Mouse (Mus musculus) telencephalon, adult 2 months (tissue): ENCODE results near the gene Eomes.

Experiments
- DNase-seq: peaks from one replicate; pipeline ENCODE4 v3.0.0-alpha.2; 2011; ENCODE audit warnings: low read depth, low spot score

Eomes gene

GRCm38 (mm10) chr9:118488138-118488895 lies 10.3 kb downstream of the Eomes start:
- DNase-seq: no peak

DNA sequence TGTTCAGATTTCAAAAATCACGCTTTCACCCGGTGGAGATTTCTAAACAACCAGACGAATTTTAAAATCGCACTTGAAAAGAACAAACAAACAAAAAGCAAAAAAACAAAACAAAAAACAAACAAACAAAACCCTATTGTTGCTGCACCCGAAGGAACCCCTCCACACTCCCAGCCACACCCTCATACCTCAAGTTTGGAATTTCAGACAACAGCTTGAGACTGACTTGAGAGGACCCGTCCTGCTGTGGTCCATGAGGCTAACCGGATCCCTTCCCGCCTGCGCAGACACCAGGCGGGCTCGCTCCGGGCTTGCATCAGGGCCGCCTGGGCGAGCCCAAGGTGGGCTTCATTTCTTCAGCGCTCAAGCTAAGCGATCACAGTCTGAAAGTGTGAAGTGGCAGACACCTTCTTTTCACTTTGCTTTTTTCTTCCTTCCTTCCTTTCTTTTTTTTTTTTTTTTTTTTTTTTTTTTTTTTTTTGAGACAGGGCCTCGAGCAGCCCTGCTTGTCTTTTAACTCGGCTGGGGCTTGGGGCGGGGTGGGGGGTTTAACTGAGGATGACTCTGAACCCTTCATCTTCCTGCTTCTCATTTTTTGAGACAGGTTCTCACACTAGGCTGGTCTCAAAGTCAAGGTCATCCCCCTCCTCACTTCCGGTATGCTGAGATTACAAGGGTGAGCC lies 11.0 kb downstream of the Eomes start:
- DNase-seq: no peak

- no peak for DNase-seq
Observed at GRCm38 (mm10) chr9:118489579-118490019, 11.6 kb downstream of the Eomes start.

DNA sequence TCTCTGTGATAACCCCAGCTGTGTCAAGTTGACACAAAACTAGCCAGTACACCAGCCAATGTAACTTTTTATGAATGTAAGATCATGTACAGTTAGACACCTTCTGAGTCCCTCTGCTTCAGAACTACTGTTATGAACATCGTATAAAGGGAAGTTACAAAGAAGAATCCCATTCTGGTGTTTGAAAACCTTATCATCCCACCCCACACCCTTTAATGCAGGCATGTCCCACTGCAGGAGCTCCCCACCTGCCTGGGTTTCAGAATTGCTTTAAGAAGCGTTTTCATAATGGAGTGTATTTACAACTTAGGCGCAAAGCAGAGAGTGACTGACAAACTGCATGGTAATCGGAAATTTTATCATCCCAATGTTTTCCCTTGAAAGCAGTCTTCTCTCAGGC lies 13.2 kb downstream of the Eomes start:
- no peak for DNase-seq

DNA sequence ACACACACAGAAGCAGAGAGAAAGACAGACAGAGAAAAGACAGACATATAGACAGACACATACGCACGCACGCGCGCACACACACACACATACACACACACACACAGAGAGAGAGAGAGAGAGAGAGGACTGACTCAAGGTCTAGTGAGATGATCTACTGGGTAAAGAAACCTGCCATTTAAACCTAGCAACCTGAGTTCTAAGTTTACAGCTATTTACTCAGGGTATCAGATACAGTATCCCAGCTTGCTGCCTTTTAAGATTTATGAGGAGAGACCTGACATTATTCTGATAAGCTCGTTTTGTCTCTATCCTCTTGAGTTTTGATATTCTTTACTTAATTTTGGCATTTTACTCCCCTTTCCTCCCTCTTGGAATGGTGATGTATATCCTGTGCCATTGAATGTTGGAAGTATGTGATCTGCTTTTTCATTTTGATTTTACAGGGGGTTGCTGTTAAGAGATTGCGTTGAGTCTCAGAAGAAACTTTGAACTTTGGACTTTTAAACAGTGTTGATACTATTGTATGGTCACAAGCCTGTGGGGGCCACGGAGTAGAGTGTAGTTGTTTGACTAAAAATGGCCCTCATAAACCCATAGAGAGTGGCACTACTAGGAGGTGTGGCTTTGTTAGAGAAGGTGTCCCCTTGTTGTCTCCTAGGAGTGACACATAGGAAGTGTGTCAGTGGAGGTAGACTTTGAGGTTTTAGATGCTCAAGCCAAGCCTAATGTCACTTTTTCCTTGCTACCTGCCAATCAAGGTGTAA lies 15.1 kb downstream of the Eomes start:
- no peak for DNase-seq

GRCm38 (mm10) chr9:118494106-118494505 lies 16.1 kb downstream of the Eomes start:
- DNase-seq: no peak

- no peak for DNase-seq
Observed at GRCm38 (mm10) chr9:118495933-118496332, 17.9 kb downstream of the Eomes start.

GRCm38 (mm10) chr9:118496952-118497351 lies 18.9 kb downstream of the Eomes start:
- DNase-seq: no peak

DNA sequence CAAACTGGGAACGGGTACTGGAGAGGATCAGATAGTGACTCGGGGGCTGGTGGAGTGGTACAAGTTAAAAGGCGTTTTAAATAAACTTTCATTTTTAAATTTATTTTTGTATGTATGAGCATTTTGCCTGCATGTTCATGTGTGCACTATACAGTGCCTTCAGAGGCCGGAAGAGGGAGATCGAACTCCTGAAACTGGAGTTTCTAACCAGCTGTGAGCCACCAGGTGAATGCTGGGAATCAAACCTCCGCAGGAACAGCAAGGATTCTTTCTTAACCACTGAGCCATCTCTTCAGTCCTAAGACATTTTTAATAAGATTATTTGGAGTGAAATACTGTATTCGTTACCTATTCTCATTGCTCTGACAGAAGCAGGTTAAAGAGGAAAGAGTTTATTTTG lies 20.0 kb downstream of the Eomes start:
- no peak for DNase-seq

GRCm38 (mm10) chr9:118500963-118501362 lies 23.0 kb downstream of the Eomes start:
- DNase-seq: no peak

- DNase-seq: no peak
Observed at GRCm38 (mm10) chr9:118504656-118505055, 26.6 kb downstream of the Eomes start.

DNA sequence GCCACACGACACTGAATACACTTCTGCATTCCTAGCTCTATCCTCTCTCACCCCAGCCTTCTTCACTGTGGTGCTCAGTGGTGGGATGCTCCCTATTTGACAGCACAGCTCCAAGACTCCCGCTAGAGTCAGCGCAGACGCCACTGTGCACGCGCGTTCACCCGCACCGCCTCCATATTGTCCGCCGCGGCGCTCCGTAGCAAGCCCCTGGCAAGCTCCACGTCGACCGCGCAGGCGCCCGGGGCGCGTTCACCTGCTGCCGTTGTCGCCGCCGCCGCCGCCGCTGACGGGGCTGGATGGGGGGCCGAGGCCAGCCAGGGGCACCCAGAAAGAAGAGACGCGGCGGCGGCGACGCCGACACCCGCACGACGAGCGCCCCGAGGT lies 28.0 kb downstream of the Eomes start, which contains the start of gene Golga4:
Golga4 (plus strand) TSS at position 248 of the 384 bp plus-strand sequence.
- DNase-seq: peak; percentile 81

DNA sequence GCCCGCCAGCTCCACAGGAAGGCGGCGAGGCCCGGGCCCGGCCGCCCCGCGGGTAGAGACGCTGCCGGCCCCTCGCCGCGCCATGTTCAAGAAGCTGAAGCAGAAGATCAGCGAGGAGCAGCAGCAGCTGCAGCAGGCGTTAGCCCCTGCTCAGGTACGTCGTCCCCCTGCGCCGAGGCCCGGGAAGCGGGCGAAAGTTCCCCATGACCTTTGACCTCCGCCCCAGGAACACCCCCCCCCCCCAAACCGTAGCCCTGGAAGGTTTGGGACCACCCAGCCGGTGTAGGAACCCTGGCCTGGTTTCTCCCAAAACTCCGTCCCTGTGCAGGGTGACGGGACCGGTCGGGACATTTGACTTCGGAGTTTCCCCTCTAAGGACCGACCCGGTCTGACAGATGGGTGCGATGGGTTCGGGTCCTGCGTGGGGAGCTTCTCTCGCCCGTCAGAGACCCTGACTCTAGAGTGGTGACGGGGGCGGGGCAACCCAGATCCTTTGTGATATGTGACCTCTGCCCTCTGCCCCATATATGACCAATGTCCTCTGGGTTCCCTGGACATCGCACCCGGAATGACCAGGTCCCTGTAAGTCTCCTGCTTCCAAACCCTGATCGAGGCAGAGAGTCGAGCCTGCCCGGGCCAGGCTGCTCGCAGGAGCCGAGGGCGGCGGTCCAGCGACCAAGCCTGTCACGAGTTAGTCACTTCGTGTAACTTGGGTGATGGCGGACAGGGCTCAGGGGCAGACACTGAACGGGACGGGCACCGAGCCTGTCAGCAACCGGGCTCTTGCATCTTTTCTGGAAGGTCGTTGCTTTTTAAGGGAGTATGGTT lies 28.6 kb downstream of the Eomes start:
- no peak for DNase-seq

DNA sequence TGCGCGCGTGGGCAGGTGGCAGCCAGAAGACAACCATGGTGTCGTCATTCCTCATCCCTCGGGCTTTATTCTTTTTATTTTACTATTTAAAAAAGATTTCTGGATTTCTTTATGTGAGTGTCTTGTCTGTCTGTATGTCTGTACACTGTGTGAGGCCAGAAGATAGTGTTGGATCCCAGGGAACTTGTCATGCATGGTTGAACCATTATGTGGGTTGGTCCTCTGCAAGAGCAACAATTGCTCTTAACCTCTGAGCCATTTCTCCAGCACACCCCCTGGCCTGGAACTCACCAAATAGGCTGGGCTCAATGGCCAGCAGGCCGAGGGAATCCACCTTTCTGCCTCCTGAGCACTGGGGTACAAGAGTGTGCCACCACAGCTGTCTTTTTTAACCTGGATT lies 29.5 kb downstream of the Eomes start:
- no peak for DNase-seq

- peak; percentile 53 for DNase-seq
Observed at GRCm38 (mm10) chr9:118508601-118509000, 30.6 kb downstream of the Eomes start.

DNA sequence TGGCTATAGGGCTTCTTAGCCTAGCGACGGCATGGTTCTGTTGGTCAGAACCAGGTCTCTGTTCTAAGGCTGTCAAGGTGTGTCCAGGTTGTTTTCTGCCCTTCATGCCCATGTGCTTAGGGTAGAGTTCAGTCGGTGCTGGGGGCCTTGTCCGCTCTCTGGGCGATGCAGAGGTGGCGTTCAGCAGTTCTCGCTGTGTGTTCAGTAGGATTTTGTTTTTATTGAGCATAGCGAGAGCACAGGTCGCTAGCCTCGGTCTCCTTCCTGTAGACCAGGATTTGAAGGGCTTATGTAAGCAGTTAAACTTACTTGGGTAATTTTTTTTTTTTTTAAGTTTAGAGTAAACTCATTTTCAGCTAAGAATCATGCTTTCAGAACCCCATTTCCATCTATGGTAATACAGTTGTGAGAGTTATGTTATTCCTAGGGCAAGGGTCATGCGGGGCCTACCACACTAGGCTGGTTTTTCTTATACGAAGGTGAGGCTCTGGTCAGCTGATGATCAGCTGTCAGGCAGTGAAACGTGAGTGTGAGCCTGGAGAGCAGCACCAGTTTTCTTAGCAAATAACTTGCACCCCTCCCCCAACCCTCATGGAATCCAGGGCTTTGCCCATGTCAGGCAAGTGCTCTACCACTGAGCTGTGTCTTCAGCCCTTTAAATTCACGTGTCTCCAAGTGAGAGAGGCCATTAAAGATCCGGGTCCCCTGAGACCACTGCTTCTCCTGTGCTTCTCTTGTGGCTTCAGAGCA lies 33.1 kb downstream of the Eomes start:
- no peak for DNase-seq

DNA sequence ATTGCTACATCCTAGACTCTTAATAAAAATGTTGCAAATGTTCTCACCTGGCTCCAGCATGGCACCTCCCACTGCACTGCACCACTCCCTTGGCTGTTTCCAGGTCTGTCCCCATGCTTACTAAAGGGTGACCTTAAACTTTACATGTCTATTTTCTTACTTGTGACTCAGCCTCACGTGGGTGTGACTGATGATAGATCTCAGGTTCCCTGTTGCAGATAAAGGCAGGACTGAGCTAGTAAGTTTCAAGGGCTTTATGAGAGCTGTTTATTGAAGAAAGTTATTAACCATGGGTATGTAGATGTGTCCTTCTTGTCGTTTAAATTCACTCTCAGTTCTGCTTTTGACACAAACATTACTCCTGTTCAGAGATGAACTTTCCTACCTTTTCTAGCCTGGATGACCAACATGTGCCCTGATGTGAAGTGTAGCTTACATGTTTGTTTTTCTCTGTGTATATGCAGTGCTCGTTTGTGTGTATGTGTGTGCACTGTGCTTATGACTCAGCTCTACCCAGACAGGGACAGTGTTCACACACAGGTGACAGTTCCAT lies 34.7 kb downstream of the Eomes start:
- no peak for DNase-seq

DNA sequence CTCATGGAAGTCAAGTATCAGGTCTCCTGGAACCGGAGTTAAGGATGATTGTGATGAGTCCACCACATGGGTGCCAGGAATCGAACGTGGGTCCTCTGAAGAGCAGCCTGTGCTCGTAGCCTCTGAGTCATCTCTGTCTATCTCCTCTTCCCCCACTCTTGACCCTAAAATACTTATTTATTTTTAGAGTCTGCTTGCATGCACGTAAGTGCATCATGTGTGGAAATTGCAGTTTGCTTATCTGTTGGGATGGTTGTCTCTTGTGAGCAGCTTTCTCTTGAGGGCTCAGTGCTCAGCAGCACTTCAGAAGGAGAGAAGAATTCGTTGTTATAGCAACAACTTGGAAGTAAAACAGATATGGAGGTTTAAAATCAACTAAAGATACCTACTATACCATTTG lies 37.5 kb downstream of the Eomes start:
- DNase-seq: no peak

DNA sequence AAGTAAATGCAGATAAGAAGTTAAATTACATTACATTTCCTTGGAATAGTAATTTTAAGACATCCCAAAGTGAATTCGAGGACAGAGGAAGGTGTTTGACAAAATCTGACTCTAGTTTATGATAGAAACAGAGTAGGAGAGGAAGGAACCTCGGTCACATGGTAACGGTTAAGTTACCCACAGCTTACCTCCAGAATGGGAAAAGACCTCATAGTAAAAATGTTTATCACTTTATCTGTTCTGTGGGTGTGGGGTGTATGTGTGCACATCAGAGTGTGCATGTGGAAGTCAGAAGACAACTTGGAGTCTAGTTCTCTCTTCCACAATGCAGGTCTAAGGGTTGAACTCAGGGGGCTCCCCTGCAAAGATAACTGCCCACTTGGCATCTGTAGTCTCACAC lies 38.1 kb downstream of the Eomes start:
- no peak for DNase-seq

DNA sequence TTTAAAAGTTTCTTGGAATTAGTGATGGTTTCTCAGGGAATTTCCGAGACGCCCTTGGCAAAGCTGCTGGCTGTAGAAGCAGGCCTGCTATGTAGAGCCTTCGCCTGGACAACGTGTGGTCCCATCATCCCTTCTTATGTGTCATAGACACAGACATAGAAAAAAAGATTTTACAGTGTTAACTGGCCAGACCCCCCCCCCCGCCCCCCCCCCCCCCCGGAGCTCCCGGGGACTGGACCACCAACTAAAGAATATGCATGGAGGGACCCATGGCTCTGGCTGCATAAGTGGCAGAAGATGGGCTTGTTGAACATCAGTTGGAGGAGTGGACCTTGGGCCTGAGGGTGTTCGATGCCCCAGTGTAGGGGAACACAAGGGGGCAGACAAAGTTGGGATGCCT lies 39.6 kb downstream of the Eomes start:
- DNase-seq: no peak

- DNase-seq: no peak
Observed at GRCm38 (mm10) chr9:118519101-118519500, 41.1 kb downstream of the Eomes start.
